Mouse (Mus musculus) bone marrow, adult 2 months (tissue): Measurements from ENCODE around the gene Dhdh.
A peak's percentile ranks its signal among the peaks of the same experiment; 100 is the strongest.

Source experiments
- CTCF ChIP-seq: fragments of 200-500 bp; IDR thresholded peaks from 2 replicates; pipeline ENCODE4 v1.5.1; 2011; ENCODE audit warnings: low read length, control low read depth; ENCODE audit not compliant: control insufficient read depth, insufficient read depth
- POLR2A ChIP-seq: fragments of 200-500 bp; IDR thresholded peaks from 2 replicates; pipeline ENCODE4 v1.6.1; 2011; ENCODE audit warnings: low read depth, mild to moderate bottlenecking, control low read depth, low read length, borderline replicate concordance; ENCODE audit not compliant: control insufficient read depth

GRCm38 (mm10) chr7:45434203-45435015 lies 54.2 kb downstream of the Dhdh start, which contains the start of gene Gys1:
- TF ChIP-seq POLR2A (peak; percentile 74; the same call in 1 of the 2 replicates), CTCF (peak; percentile 96)
